Mouse (Mus musculus) monocyte, adult 2 months (primary cell): ENCODE data around the gene Bhlhe23.

Source experiments
- DNase-seq, 2 experiments: peaks; one replicate each; pipeline ENCODE4 v3.0.0; 2022; ENCODE audit warnings: low spot score in 2 of 2, low read depth in 1 of 2

Bhlhe23 gene

GRCm38 (mm10) chr2:180725856-180726629 is 50.7 kb downstream of the Bhlhe23 start:
- DNase-seq: no peak

- no peak for DNase-seq
Observed at GRCm38 (mm10) chr2:180725414-180725778, 51.3 kb downstream of the Bhlhe23 start.

- no peak for DNase-seq
Observed at GRCm38 (mm10) chr2:180724585-180725413, 51.9 kb downstream of the Bhlhe23 start, which contains the start of gene Slc17a9. TSS of gene Slc17a9 (plus strand) at chr2:180725263.
